Mouse (Mus musculus): ENCODE results near the gene Wdr44. TPM values are rescaled to one million over a fixed set of nuclear protein-coding genes. Genes with fewer than 3 reads are reported as not detected.
"Not testable (repeated sequence)": the region's sequence is repeated elsewhere in the genome, so short reads cannot be mapped to it uniquely, and the experiment has no call there.

Gene Wdr44
- total RNA-seq (2022), result 10 to 100 TPM; 22.1 to 24.0 (median 23.4) TPM

DNA sequence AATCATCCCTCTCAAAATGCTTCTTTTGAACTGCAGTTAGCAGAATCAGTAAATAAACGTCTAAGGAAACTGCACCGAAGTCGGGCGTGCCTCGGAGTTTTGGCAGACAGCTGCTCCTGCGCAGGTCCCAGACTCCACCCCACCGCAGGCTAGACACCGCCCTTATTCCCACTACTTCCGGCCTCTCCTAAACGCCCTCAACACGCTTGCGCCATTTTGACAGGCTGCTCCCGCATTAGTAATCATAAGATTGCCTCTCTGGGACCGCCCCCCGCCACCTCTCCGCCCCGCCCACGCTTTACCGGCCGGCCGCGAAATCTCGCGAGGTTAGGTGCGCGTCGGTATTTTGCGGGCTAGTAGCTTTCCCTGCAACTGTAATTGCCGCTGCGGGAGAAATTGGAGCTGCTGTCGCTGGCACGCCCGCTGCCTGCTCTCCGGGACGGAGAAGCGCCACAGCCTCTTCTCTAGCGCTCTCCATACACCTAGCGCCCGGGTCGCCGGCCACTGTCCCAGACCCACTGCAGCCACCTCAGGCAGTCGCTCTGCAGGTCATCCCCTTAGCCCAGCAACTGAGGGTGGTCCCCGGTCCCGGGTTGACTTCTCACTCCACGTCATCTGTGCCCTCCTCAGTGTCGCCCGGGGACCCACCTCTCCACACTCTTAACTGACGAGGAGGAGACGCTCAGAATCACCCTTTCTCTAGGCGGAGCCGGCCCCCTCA, at the start of gene Wdr44:
Gene Wdr44 (plus strand): TSS at position 330 of the 721 bp plus-strand sequence.
- DNase-seq (ENCODE audit: low spot score in 2 of 2), result peak; percentile 89 to 94

DNA sequence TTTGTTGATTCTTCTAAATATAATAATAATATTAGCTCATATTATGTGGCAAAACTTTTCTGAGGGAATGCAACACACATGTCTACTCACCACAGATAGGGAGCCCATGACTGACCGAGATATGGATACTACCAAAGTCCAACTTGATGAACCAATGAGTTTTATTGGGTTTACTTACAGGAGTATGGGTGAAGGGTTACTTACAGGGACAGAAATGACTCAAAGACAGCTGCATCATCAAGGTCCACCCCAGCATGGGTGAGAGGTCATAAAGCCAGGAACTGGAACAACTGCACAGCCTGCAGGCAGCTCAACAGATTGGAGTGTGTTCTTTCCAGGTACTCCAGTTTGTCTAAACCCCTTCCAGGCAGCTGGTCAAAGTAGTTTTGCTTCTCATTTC, 44.5 kb upstream of the Wdr44 start:
- DNase-seq (ENCODE audit: low spot score in 2 of 2), result no peak

DNA sequence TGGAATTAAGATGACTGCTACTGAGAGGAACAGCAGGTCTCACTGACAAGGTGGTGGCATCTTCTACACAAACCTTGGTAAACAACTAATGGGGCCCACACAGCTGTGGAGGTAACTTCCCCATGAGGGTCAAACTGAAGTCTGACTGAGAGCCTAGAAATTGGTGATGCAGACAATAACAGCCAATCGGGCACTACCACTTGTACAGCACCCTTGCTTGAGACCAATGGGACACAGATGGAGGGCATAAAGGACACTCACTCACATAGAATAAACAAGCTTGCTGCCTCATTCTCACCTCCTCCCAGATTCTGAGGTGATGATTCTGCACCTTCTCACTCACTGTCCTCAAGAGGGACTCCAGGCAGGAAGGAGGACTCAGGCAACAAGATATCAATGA, 30.6 kb upstream of the Wdr44 start:
- DNase-seq (ENCODE audit: low spot score in 2 of 2), result no peak

DNA sequence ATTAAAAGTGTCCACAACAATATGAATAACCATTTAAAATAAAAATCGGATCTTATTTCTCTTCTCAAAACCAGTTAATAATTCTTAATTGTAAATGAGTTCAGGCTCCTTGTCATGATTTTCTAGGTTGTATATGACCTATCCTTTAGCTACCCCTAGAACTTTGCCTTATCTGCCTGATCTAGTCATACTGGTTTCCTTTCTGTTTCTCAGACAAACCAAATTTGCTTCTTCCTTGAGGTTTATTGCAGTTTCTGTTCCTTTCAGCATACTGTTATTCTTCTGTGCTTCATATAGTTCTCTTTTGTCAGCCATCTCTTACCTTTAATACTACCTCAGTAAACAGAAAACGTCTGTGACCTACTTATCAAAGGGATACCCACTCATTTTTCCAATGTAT, 19.7 kb upstream of the Wdr44 start:
- no peak for DNase-seq (ENCODE audit: low spot score in 2 of 2)

DNA sequence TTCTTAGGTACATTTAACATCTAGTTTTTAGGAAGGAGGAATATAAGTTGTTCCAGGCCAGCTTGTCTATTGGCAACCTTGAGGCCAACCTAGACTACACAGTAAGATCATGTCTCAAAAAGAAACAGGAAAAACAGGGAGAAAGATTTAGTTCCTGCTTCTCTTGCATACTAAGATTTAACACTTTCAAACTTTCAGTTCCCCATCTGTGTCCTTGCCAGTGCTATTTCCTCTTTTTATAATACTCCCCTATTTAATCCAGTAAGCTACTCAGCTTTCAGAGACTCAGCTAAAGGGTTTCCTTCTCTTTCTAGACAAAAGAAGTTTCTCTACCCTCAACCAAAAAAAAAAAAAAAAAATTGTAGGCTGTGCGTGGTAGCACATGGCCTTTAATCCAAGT, 17.4 kb upstream of the Wdr44 start:
- DNase-seq (ENCODE audit: low spot score in 2 of 2), result no peak

DNA sequence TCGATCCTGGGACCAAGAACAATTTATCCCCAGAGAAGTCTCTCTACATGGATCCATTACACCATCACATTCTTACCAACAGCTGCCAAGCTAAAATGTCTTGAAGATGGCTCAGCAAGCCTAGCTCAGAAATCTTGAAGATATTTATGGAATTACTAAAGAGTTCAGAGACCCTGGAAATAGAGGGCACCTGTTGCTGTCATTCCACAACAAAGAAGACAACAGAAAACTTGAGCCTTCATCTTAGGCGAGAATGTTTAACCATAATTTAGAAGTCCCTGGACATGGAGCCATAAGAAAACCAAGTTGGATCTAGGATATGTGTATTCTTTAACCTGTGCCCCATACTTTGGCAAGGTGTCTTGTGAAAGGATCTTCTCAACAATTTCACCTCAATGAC, 16.3 kb upstream of the Wdr44 start:
- DNase-seq (ENCODE audit: low spot score in 2 of 2), result no peak

DNA sequence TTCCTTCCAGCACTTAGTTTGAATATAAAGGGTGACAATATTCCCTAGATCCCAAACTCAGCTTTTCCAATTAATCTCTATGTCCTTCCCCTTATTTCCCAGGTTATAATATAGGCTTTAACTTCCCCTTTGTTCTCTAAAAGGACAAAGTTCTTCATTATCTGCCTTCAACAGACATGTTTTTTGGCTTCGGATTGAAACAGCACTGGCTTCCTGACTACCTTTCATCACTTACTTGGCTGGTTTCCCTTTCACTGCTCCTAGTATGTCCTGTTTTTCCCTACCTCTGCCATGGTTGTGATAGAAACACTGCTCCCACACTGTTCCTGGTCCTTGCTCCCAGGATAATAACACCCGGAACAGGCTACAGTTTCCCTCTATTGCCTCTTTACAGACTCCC, 15.3 kb upstream of the Wdr44 start:
- no peak for DNase-seq (ENCODE audit: low spot score in 2 of 2)

DNA sequence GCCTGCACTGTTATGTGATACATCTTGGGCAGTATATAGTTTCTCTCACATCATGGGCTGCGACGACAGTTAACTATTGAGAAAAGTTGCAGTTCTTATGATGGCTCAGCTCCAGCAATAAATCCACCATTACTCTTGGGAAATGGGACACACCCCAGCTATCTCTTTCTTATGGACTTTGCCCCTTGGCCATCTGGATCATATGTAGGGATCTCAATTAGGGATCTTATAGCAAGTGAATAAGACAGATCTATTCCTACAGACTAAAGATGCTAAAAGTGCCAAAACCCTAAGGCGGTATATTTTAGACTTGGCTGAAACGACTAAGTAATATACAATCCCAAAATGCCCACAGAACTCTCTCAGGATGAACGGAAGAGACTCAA, 522 bp upstream of the Wdr44 start:
- DNase-seq (ENCODE audit: low spot score in 2 of 2), result no peak

DNA sequence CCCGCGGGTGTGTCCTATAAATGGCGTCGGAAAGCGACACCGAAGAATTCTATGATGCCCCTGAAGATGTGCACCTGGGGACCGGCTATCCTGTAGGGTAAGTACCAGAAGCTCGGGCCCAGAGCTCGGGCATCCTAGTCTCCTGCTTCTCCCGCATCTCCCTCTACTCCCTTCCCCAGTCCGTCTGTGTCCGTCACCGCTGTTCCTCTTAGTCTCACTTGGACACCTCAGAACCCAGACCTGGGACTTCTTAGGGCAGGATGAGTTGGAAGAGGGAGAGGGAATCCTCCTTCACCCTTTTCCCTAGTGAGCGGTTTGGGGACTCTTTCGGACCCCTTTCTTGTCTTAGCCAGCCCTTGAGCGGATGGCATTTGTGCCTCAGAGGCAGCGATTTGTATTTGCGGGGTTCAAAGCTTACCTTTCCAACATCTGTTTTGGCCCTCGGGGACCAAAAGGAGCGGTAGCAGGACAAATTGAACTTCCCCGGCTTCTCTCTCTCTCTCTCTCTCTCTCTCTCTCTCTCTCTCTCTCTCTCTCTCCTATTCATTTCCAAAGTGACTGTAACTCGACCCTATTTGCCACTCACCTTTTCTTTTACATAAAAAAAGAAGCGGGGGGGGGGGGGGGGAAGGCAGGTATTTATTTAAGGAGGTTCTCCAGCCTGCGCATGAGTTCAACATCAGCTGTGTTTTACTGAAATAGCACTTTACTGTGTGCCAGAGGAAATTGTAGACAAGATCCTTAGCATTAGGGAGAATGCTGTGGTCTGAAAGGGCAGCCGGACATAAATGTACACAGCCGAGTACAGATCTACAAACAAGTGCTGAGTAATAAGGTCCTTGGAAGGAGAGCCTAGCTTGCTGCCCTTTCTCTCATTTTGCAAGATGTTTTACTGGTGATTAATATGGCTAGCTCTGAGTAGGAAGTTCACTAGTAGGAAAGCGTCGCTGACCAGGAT, 871 bp downstream of the Wdr44 start:
- DNase-seq (ENCODE audit: low spot score in 2 of 2), result no peak

DNA sequence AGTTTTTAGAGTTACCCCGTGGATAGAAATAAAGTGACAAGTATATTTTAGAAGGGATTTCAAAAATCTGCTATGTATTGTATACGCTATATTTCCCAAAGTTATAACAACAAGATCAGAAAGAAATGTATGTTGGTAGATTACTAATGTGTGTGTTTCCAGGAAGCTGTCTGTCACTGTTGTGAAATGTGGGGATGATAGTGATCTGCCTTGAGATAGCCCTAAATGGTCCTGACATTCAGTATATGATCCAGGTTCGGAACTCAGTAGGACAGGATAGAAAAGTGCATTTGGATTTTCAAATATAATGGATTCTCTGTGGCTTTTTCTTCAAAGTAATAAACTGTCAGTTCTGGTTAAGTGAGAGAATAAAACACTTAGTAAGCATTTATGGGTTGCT, 1.7 kb downstream of the Wdr44 start:
- no peak for DNase-seq (ENCODE audit: low spot score in 2 of 2)

DNA sequence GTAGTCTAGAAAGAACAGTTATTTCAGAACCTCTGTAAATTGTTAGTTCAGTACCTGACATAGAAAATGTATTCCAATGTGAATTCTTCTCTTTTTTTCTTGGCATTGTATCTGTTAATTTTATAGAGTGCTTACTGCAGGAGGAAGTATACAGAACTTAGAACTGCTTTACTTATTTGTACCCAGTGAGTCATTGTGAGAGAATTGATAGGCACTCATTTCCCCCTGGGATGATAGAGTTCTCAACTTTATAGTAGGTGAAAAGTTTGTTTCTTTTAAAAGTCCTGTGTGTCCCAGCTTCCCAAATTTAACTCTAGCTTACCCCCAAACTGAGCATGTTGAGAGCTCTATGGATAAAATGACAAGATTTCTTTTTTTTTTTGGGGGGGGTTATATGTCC, 2.3 kb downstream of the Wdr44 start:
- DNase-seq (ENCODE audit: low spot score in 2 of 2), result no peak

DNA sequence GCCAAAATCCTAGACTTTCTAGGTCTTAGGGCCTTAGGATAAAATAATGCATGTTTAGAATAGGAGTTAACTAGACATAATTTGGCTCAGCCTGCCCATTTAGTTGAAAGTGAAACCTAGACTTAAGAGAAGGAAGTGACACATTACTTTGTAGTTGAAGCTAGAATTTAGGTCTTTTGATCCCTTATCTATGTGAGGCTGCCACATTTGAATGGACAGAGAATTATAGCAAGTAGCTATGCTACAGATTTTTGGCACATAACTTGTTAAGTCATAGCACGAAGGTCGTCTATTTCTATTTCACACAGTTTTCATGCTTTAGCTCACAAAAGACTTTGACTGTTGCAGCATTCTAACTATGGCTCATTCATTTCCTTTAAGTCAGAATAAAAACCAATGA, 4.5 kb downstream of the Wdr44 start:
- no peak for DNase-seq (ENCODE audit: low spot score in 2 of 2)

DNA sequence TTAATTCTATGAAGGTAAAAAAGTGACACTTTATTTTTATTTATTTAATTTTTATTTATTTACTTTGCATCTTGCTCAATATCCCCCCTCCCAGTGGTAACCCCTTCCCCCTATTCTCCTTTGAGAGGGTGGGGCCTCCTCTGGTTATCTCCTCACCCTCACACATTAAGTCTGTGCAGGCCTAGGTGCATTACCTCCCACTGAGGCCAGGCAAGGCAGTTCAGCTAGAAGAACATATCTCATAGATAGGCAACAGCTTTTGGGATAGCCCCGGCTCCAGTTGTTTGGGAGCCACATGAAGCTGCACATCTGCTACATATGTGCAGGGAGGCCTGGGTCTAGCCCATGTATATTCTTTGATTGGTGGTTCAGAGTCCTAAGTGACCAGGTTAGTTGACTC, 6.2 kb downstream of the Wdr44 start:
- DNase-seq (ENCODE audit: low spot score in 2 of 2), result no peak

DNA sequence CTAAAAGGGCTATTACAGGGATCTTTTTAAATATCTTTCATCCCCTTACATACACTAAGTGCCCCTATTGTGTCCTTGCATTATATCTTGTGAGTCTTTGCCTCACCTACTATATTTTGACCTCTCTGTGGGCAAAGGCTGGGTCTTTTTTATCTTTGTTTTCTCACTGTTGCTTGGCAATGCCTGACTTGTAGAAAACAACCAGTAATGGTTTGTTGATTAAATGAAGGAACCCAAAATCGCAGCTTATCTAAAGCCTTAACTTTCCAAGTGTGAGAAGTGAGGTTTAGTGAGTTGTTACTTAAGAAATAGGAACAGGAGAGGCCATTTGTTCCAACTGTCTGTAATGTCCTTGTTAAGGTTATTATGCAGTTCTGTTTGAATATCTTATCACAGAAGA, 24.4 kb downstream of the Wdr44 start:
- no peak for DNase-seq (ENCODE audit: low spot score in 2 of 2)

DNA sequence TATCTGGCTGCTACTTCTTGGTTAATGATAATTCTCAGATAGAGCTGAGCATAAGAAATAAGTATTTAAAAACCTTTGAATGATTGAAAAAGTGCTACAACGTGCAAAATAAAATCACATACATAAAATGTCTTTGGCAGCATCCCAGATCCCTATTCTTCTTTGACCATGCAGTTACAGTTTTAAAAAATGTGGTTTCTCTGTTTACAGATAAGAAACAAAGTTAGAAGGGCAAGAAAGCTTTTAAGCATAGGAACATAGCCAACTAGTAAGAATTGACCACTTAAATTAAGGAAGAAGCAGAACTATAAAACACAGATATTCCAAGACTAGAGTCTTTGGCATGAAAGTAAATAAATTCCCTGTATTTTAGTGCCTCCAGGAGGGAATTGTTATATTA, 34.6 kb downstream of the Wdr44 start:
- no peak for DNase-seq (ENCODE audit: low spot score in 2 of 2)

DNA sequence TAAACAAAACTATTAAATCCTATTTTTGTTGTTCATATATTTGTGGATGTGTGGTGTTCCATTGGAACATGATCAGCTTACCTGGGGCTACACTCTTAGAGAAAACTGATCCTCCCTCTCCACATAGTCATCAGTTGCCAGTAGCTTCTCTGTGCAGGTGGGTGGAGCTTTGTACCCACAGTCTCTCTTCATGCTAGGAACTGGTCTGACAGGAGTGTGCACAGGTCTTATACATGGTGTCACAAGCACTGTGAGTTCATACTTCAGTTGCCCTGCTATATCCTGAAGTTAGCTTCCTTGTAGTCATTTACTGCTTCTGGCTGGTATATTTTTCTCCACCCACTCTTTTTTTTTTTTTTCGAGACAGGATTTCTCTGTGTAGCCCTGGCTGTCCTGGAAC, 61.8 kb downstream of the Wdr44 start:
- no peak for DNase-seq (ENCODE audit: low spot score in 2 of 2)

DNA sequence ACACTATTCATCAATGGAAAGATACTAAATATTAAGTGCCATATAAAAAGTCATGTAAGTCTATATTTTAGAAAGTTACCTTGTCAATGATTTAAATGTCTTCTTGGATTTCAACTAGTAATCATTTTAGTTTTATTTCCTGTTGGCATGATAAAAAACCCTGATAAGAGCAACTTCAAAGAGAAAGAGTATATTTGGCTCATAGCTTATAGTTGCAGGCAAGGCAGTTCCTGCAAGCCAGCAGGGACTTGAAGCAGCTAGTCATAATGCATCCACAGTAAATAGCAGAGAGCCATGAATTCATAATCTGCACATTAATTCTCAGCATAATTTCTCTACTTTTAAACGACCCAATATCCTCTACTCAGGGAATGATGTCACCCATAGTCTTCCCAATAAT, 75.0 kb downstream of the Wdr44 start:
- DNase-seq (ENCODE audit: low spot score in 2 of 2), result no peak

DNA sequence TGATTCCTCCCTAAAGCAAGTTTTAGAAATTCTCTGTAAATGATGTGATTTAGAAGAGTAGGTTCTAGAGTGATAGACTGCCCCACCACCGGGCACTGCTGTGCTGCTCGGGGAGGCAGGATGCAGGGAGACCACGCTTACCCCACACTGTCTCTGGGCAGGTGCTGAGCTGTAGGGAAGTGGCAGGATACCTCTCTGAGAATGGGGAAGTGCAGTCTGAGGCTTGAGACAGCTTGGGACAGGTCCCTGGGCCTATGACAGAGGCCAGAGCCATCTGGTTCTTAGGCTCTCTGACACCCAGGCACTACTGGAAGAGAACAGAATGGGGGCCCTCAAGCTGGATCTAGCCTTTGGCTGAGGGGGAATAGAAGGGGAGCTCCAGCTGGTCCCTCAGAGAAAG, 114.3 kb downstream of the Wdr44 start:
- no peak for DNase-seq (ENCODE audit: low spot score in 2 of 2)

DNA sequence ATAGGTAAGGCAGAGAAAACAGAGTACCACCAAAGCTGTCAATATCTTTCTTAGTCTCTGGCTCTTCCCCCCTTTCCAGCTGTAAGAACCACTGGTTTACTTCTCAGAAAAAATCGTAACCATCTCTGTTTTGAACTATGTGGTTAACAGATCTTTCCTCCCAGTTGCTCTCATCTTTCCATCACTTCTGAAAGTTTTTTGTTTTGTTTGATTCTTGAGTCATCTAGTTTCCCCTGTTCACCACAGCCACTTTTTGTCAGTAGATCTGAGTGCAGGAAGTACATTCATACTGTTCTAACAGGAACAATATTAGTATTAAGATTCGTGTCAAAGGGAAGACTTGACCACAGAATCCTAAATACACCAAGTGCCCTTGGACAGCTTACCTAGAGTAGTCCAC, 117.5 kb downstream of the Wdr44 start:
- no peak for DNase-seq (ENCODE audit: low spot score in 2 of 2)

DNA sequence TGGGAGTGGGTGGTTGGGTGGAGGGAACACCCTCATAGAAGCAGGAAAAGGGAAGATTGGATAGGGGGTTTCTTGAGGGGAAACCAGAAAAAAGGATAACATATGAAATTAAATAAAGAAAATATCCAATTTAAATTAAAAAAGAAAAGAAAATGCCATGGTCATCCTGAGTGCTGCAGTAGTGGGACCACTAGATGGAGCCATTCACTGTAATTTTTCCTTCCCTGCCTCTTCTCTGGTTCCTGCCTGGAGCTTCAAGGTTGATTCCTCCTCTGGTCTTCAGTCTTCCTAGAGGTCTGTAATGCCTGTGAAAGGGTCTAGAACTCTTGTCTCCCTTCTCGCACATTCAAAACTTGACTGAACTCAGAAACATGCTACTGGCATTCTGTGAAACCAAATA, 120.4 kb downstream of the Wdr44 start:
- DNase-seq (ENCODE audit: low spot score in 2 of 2), result not testable (repeated sequence)

DNA sequence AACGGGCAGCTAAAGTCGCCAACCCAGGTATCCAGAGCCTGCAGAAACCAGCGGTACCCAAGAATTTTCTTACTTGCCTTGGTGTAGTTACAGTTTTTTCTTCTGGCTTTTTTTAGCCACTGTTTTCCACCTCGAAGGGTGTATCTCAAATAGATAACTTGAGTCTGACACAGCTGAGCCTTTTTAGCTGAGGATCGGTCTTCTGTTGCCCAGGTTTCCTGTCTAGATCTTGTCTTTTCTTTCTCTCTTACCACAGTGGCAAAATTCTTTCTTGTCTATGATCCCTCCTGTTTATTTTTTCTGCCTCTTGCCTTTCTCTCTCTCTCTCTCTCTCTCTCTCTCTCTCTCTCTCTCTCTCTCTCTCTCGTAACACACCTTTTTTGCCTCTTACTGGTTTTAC, 130.0 kb downstream of the Wdr44 start:
- not testable (repeated sequence) for DNase-seq (ENCODE audit: low spot score in 2 of 2)

DNA sequence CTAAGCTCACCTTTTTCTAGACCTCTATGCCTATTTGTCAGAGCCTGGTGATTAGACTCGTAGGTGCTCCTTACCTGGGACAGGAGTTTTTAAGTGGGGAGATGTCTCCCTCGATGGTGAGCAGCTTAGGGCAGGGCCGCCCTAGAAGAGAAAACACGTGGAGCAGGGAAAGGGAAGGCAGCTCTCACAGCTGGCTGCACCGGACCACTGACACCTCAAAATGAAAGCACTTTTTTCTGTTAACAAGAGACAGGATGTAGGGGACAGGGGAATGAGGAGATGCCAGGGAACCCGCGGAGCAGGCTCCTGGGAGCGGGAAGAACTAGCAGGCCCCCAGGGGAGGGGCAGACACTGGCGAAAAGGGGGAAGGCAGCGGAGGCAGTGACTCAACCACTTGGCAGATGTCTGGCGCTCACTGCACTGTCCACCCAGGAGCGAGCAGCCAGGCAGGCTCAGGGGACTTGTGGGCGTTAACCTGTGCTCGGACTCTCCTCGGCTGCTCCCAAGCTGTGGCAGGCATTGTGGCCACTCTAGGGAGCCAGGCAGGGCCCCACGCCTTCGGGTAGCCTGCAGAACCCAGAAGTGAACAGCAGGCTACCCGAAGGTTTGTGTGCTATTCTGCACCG, 130.7 kb downstream of the Wdr44 start:
- no peak for DNase-seq (ENCODE audit: low spot score in 2 of 2)

Data from layer of hippocampus, adult 8-10 months (tissue).